Mouse (Mus musculus) left cerebral cortex, adult 2 months (tissue): Measurements from ENCODE around the gene Olfr895. TPM values are rescaled to one million over a fixed set of nuclear protein-coding genes. Genes with fewer than 3 reads are reported as not detected.

Experiments
- DNase-seq, 2 experiments: peaks; one replicate each; pipeline ENCODE4 v3.0.0; 2021 to 2022; ENCODE audit warnings: low spot score in 2 of 2, mixed read lengths in 1 of 2; ENCODE audit errors: extremely low spot score in 1 of 2
- H3K27ac ChIP-seq: fragments of 200-600 bp; 2 replicates; pipeline ENCODE4 v1.8.1; 2022
- H3K4me3 ChIP-seq: fragments of 200-600 bp; 2 replicates; pipeline ENCODE4 v1.8.1; 2022
- CTCF ChIP-seq: fragments of 200-600 bp; IDR thresholded peaks from 2 replicates; pipeline ENCODE4 v1.8.1; 2022; ENCODE audit warnings: antibody characterized with exemption, mild to moderate bottlenecking, moderate library complexity
- intact Hi-C: fragments of 180-260 bp; cut with DNase I; formaldehyde crosslinking; loops from one replicate; pipeline ENCODE4 v1.15.1; 2025
- long read RNA-seq, 2 experiments: library from polyadenylated mRNA; stranded (forward); transcript quantifications; one replicate each; pipeline ENCODE4 v2.0.0; 2021; ENCODE audit warnings: borderline mapping rate in 2 of 2
- total RNA-seq, 2 experiments: library from RNA; stranded (reverse); gene quantifications; 2 replicates each; pipeline ENCODE4 v1.2.3; 2021

Gene Olfr895
- not detected for total RNA-seq
- long read RNA-seq, experiment 1: 0 reads
- long read RNA-seq, experiment 2: 0 reads

- intact Hi-C loops: no loop called here
- H3K4me3 ChIP-seq: no peak within 1 kb of the TSS
- DNase-seq: no peak
- H3K27ac ChIP-seq: no peak within 1 kb of the TSS
- no peak for TF ChIP-seq CTCF
Observed at GRCm38 (mm10) chr9:38267551-38267950, at the start of gene Olfr895. Olfr895 (plus strand) TSS chr9:38267851.

GRCm38 (mm10) chr9:38252474-38252873, 15.2 kb upstream of the Olfr895 start, which contains the start of gene Olfr143:
Olfr143 (plus strand) TSS chr9:38252774.
- Histone ChIP-seq H3K27ac (no peak within 1 kb of the TSS), H3K4me3 (no peak within 1 kb of the TSS)
- TF ChIP-seq CTCF: no peak
- intact Hi-C loops: no loop called here
- no peak for DNase-seq

- no peak for TF ChIP-seq CTCF
- intact Hi-C loops: no loop called here
Observed at GRCm38 (mm10) chr9:38290807-38291206, 23.2 kb downstream of the Olfr895 start, which contains the start of gene Olfr896-ps1. Olfr896-ps1 (plus strand) TSS chr9:38291107.

More at GRCm38 (mm10) chr9:38290807-38291206, 23.2 kb downstream of the Olfr895 start, which contains the start of gene Olfr896-ps1:
- no peak within 1 kb of the TSS for H3K27ac ChIP-seq
- no peak for DNase-seq
- no peak within 1 kb of the TSS for H3K4me3 ChIP-seq

Other genes with a start within 250 kb of the Olfr895 start
- gene Olfr883, start 242.0 kb upstream of the Olfr895 start, total RNA-seq: not detected
- not detected for gene Olfr884, start 221.3 kb upstream of the Olfr895 start, total RNA-seq
- not detected for gene Olfr885, start 206.5 kb upstream of the Olfr895 start, total RNA-seq
- not detected for gene Olfr887, start 183.8 kb upstream of the Olfr895 start, total RNA-seq
- gene Olfr888, start 159.7 kb upstream of the Olfr895 start, total RNA-seq: not detected
- gene Olfr889, start 152.7 kb upstream of the Olfr895 start, total RNA-seq: not detected
- gene Olfr890, start 125.3 kb upstream of the Olfr895 start, total RNA-seq: not detected
- gene Olfr891, start 87.0 kb upstream of the Olfr895 start, total RNA-seq: not detected
- not detected for gene Olfr893, start 59.5 kb upstream of the Olfr895 start, total RNA-seq
- gene Olfr894, start 49.8 kb upstream of the Olfr895 start, total RNA-seq: not detected
- gene Olfr143, start 15.1 kb upstream of the Olfr895 start, total RNA-seq: not detected
- gene Olfr896-ps1, start 23.3 kb downstream of the Olfr895 start, total RNA-seq: not detected
- gene Olfr25, start 61.2 kb downstream of the Olfr895 start, total RNA-seq: not detected
- gene Olfr898, start 80.6 kb downstream of the Olfr895 start, total RNA-seq: not detected
- gene Olfr250, start 99.0 kb downstream of the Olfr895 start, total RNA-seq: not detected
- gene Olfr251, start 109.2 kb downstream of the Olfr895 start, total RNA-seq: not detected
- gene Olfr147, start 133.8 kb downstream of the Olfr895 start, total RNA-seq: not detected
- not detected for gene Olfr901, start 161.6 kb downstream of the Olfr895 start, total RNA-seq
- not detected for gene Olfr902, start 179.8 kb downstream of the Olfr895 start, total RNA-seq
- not detected for gene Olfr904, start 195.3 kb downstream of the Olfr895 start, total RNA-seq
- gene Olfr905, start 203.3 kb downstream of the Olfr895 start, total RNA-seq: not detected
- gene Olfr906, start 219.2 kb downstream of the Olfr895 start, total RNA-seq: not detected
- not detected for gene Olfr907, start 227.9 kb downstream of the Olfr895 start, total RNA-seq